ENCODE assay signal across 8 mouse cellular contexts in the genomic region with DNA sequence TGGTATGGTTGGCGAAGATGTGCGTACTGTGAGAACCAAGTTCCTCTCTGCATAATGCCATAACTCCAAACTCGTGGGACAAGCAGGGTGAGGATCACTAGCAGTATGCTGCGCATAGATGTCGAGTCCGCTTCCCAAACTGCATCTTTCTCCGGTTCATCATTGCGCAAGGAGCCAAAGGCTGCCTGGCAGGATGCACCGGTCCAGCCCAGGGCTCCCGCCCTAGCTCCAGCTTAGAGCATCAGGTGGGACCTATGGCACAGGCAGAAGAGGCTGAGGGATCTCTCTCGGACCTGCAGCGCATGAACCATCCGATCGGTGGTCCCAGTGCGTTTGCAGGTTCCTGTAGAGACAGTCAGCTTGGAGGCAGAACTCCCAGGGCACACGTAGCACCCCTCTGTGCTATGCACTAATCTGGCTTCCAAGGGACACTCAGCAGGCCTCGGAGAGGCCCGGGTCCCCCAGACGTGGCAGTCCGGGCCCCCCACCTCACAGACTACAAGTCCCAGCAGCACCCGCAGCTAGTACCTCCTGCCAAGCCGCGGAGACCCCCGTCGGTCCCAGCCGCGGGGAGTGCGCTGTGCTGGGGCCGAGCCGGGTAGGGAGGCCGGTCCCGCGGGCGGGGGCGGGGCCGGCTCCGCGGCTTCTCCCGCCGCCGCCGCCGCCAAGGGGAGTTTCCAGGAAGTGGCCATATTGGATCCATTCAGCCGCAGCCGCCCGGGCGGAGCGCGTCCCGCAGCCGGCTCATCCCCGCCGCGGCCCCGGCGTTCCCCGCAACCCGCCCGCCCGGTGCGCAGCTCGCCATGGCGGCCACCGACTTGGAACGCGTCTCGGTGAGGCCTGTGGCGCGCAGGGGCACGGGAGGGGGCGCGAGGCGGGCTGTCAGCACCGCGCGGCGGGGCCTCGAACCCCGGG. TPM values are rescaled to one million over a fixed set of nuclear protein-coding genes. Genes with fewer than 3 reads are reported as not detected.
A peak's percentile ranks its signal among the peaks of the same experiment; 100 is the strongest.
DNase-seq lines count a peak whose midpoint lies in the region; ATAC-seq and TF ChIP-seq lines count a peak whose summit lies in the region.

A gene (plus strand): TSS at position 51 of the 915 bp plus-strand sequence.

- peaks cover 30% of the 10 kb centered on the region for H3K4me1 ChIP-seq in embryonic facial prominence, embryonic 12.5 days
- no peaks in the 10 kb centered on the region for H3K4me1 ChIP-seq in kidney, adult 2 months (ENCODE audit: control insufficient read depth, insufficient read depth, low read length)
- peaks cover 52% of the 10 kb centered on the region for H3K4me1 ChIP-seq in limb, embryonic 15.5 days
- H3K4me1 ChIP-seq in midbrain, embryonic 16.5 days (ENCODE audit: control insufficient read depth, insufficient read depth, low read length): peaks cover 17% of the 10 kb centered on the region

- no peaks in the 10 kb centered on the region for H3K27me3 ChIP-seq in C2C12 (ENCODE audit: control insufficient read depth, insufficient read depth, insufficient read length)
- H3K27me3 ChIP-seq in embryonic facial prominence, embryonic 12.5 days: no peaks in the 10 kb centered on the region
- H3K27me3 ChIP-seq in kidney, adult 2 months (replicated peaks; ENCODE audit: control insufficient read depth, insufficient read depth, low read length): no peaks in the 10 kb centered on the region
- H3K27me3 ChIP-seq in limb, embryonic 15.5 days: no peaks in the 10 kb centered on the region
- peaks cover 6% of the 10 kb centered on the region for H3K27me3 ChIP-seq in midbrain, embryonic 16.5 days (ENCODE audit: control insufficient read depth, insufficient read depth, low read depth, low read length)

- no peak for TF ChIP-seq POLR2A in kidney, adult 2 months (IDR thresholded peaks at IDR 0.05; ENCODE audit: low read depth, low read length)

- DNase-seq in adrenal gland, postnatal 25 days: peak; percentile 71
- DNase-seq in heart, adult 18-20 months: peak; percentile 81 to 82
- peak; percentile 69 for DNase-seq in kidney, adult 2 months
- peak; percentile 18 to 38 for DNase-seq in spleen, postnatal 36 days (ENCODE audit: low spot score in 2 of 2)

- no peaks in the 10 kb centered on the region for H3K9me3 ChIP-seq in embryonic facial prominence, embryonic 12.5 days
- H3K9me3 ChIP-seq in limb, embryonic 15.5 days: no peaks in the 10 kb centered on the region
- no peaks in the 10 kb centered on the region for H3K9me3 ChIP-seq in midbrain, embryonic 16.5 days (replicated peaks; ENCODE audit: control insufficient read depth, low read length, poor library complexity, severe bottlenecking)

- TF ChIP-seq CTCF in C2C12 (IDR thresholded peaks at IDR 0.05; ENCODE audit: control insufficient read depth, insufficient read depth, insufficient read length): no peak
- no peak for TF ChIP-seq CTCF in kidney, adult 2 months (conservative IDR thresholded peaks at IDR 0.05; ENCODE audit: insufficient read depth, insufficient read length, low read depth, low read length)

- WGBS in embryonic facial prominence, embryonic 12.5 days: 4% methylated on average over 78 of the region's 79 CpGs
- 9% methylated on average over 79 of the region's 79 CpGs for WGBS in kidney, adult 2 months
- 5% methylated on average over 64 of the region's 79 CpGs for WGBS in limb, embryonic 15.5 days
- WGBS in midbrain, embryonic 16.5 days: 5% methylated on average over 67 of the region's 79 CpGs

- peaks cover 47% of the 10 kb centered on the region for H3K79me2 ChIP-seq in C2C12 (ENCODE audit: control insufficient read depth, insufficient read depth)

- no peaks in the 10 kb centered on the region for H3K36me3 ChIP-seq in C2C12 (ENCODE audit: control insufficient read depth, insufficient read depth)
- H3K36me3 ChIP-seq in embryonic facial prominence, embryonic 12.5 days: no peaks in the 10 kb centered on the region
- H3K36me3 ChIP-seq in kidney, adult 2 months (ENCODE audit: control insufficient read depth, insufficient read depth, low read length): no peaks in the 10 kb centered on the region
- no peaks in the 10 kb centered on the region for H3K36me3 ChIP-seq in limb, embryonic 15.5 days
- no peaks in the 10 kb centered on the region for H3K36me3 ChIP-seq in midbrain, embryonic 16.5 days (ENCODE audit: control insufficient read depth, insufficient read depth, low read length)

- H3K79me3 ChIP-seq in C2C12 (ENCODE audit: low read depth): peaks cover 36% of the 10 kb centered on the region

- ATAC-seq in embryonic facial prominence, embryonic 12.5 days (ENCODE audit: insufficient number of reproducible peaks, insufficient read depth, low FRiP score, low TSS enrichment): peak; percentile 80
- ATAC-seq in limb, embryonic 15.5 days (ENCODE audit: insufficient number of reproducible peaks, low FRiP score, low TSS enrichment, low read depth): peak; percentile 82
- peak; percentile 90 for ATAC-seq in midbrain, embryonic 16.5 days

- H3ac ChIP-seq in C2C12 (ENCODE audit: control insufficient read depth, insufficient read length, low read depth): peak within 1 kb of the TSS; percentile 98

- peak within 1 kb of the TSS; percentile 86 for H3K4me2 ChIP-seq in embryonic facial prominence, embryonic 12.5 days (replicated peaks)
- peak within 1 kb of the TSS; percentile 62 for H3K4me2 ChIP-seq in limb, embryonic 15.5 days
- peak within 1 kb of the TSS; percentile 67 for H3K4me2 ChIP-seq in midbrain, embryonic 16.5 days (ENCODE audit: low read length)

- H3K9ac ChIP-seq in embryonic facial prominence, embryonic 12.5 days: peak within 1 kb of the TSS; percentile 84
- H3K9ac ChIP-seq in limb, embryonic 15.5 days: peak within 1 kb of the TSS; percentile 80
- peak within 1 kb of the TSS; percentile 92 for H3K9ac ChIP-seq in midbrain, embryonic 16.5 days (ENCODE audit: low read depth, low read length)

- peak within 1 kb of the TSS; percentile 65 for H3K4me3 ChIP-seq in C2C12 (ENCODE audit: insufficient read depth, poor library complexity, severe bottlenecking)
- H3K4me3 ChIP-seq in embryonic facial prominence, embryonic 12.5 days: peak within 1 kb of the TSS; percentile 77
- peak within 1 kb of the TSS; percentile 89 for H3K4me3 ChIP-seq in kidney, adult 2 months (ENCODE audit: insufficient read depth, low read depth, low read length)
- peak within 1 kb of the TSS; percentile 84 for H3K4me3 ChIP-seq in limb, embryonic 15.5 days
- H3K4me3 ChIP-seq in midbrain, embryonic 16.5 days (ENCODE audit: low read depth, low read length): peak within 1 kb of the TSS; percentile 83

- peak within 1 kb of the TSS; percentile 71 for H3K27ac ChIP-seq in embryonic facial prominence, embryonic 12.5 days
- H3K27ac ChIP-seq in kidney, adult 2 months (ENCODE audit: insufficient read depth, low read depth, low read length): peak within 1 kb of the TSS; percentile 35; the same call in 1 of the 2 replicates
- H3K27ac ChIP-seq in limb, embryonic 15.5 days: peak within 1 kb of the TSS; percentile 94
- peak within 1 kb of the TSS; percentile 70 for H3K27ac ChIP-seq in midbrain, embryonic 16.5 days (ENCODE audit: low read length)

TF ChIP-seq in C2C12, 6 proteins besides CTCF, POLR2A, EP300 and RAD21:
- TF ChIP-seq USF1 (IDR thresholded peaks at IDR 0.05; ENCODE audit: low read depth) (no peak), MAX (IDR thresholded peaks at IDR 0.05) (no peak), MYOG (IDR thresholded peaks at IDR 0.05; ENCODE audit: control insufficient read depth, extremely low read depth, insufficient read length) (no peak), MYOD1 (IDR thresholded peaks at IDR 0.05; ENCODE audit: control insufficient read depth, insufficient read length, low read depth) (no peak), FOSL1 (IDR thresholded peaks at IDR 0.05; ENCODE audit: insufficient read depth, low read length, poor library complexity, severe bottlenecking) (no peak), CEBPB (IDR thresholded peaks at IDR 0.05; ENCODE audit: low read depth) (peak; percentile 80)

RNA-seq across cellular contexts. Expression of the gene that starts here (rescaled TPM):
- polyA plus RNA-seq in C2C12 (2012; fragmentation: generic; extraction: Trizol): 32.7 TPM
- 44.5 and 44.6 TPM in 2 replicates for total RNA-seq in adrenal gland, postnatal 25 days (2021)
- polyA plus RNA-seq in embryonic facial prominence, embryonic 12.5 days (2016; fragmentation: Nextera tagmentation; extraction: Ambion mirVana): 37.0 and 38.9 TPM in 2 replicates
- total RNA-seq in heart, adult 18-20 months (2021): 10 to 100 TPM; 24.7 to 24.8 TPM
- polyA plus RNA-seq in kidney, adult 2 months (2012; rRNA removed): 15.6 and 16.3 TPM in 2 replicates
- polyA plus RNA-seq in limb, embryonic 15.5 days (2015; fragmentation: Nextera tagmentation; extraction: Ambion mirVana): 54.9 and 55.4 TPM in 2 replicates
- 20.0 and 20.7 TPM in 2 replicates for polyA plus RNA-seq in midbrain, embryonic 16.5 days (2015; fragmentation: Nextera tagmentation; extraction: Ambion mirVana)

Comparison
In these comparisons a context has a peak if more than half of its experiments do, and no peak if none do; other contexts are left out.
1. Peak in every context shown above with its lines: DNase-seq, ATAC-seq, H3K4me3 ChIP-seq and H3K27ac ChIP-seq.
2. DNase-seq: peak in every context shown above with its lines; median percentile 82 in heart, adult 18-20 months; 71 in adrenal gland, postnatal 25 days; 69 in kidney, adult 2 months; 28 in spleen, postnatal 36 days.
3. H3K27ac ChIP-seq: peak in every context shown above with its lines; median percentile 94 in limb, embryonic 15.5 days; 71 in embryonic facial prominence, embryonic 12.5 days; 70 in midbrain, embryonic 16.5 days; 35 in kidney, adult 2 months.